Comparison of ENCODE assay signal across 8 mouse cellular contexts in the genomic region with DNA sequence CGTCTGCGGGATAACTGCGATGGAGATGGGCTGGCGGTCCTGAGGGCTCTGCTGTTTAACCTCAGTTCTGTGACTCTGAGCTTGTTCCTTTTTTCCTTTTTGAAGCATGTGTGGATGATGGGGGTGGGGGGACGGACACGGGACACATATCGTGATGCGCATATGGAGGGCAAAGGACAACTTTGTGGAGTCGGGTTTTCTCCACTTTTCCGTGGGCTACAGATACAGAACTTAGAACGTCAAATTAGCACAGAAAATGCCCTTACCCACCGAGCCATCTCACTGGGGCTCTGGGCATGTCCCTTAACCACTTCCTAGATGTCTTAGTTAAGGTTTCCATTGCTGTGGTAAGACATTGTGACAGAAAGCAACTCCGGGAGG. TPM values are rescaled to one million over a fixed set of nuclear protein-coding genes. Genes with fewer than 3 reads are reported as not detected.
DNase-seq lines count a peak whose midpoint lies in the region; ATAC-seq lines count a peak whose summit lies in the region.

No protein-coding gene starts in this region.

- peak overlapping the region; percentile 92 for H3K27ac ChIP-seq in kidney, embryonic 15.5 days
- H3K27ac ChIP-seq in intestine, embryonic 15.5 days, result peak overlapping the region; percentile 84

- no peak for DNase-seq in kidney, postnatal 10 days
- DNase-seq in c-Kit-positive CD71-positive TER-119-negative erythroid progenitor cells, embryonic 14.5 days (ENCODE audit: low read depth), result peak; percentile 10
- DNase-seq in natural killer cell, adult 2 months (ENCODE audit: low spot score in 2 of 2), result peak; percentile 15 to 24
- no peak for DNase-seq in right cerebral cortex, postnatal 10 days (ENCODE audit: low spot score in 2 of 2)
- DNase-seq in frontal cortex, postnatal 25 days (ENCODE audit: low spot score in 2 of 2), result no peak
- DNase-seq in kidney, adult 9 months, result no peak

- peak overlapping the region; percentile 78 for H3K9ac ChIP-seq in kidney, embryonic 15.5 days
- H3K9ac ChIP-seq in intestine, embryonic 15.5 days, result peak overlapping the region; percentile 75

- peaks cover 20% of the 10 kb centered on the region for H3K4me1 ChIP-seq in kidney, embryonic 15.5 days
- H3K4me1 ChIP-seq in intestine, embryonic 15.5 days (replicated peaks), result 0 out of 2 replicates have a peak, but pooled peaks cover 3% of the 10 kb centered on the region

- ATAC-seq in kidney, embryonic 15.5 days (replicated peaks; ENCODE audit: low FRiP score), result no peak
- no peak for ATAC-seq in intestine, embryonic 15.5 days

- H3K4me2 ChIP-seq in kidney, embryonic 15.5 days, result peak overlapping the region; percentile 75
- H3K4me2 ChIP-seq in intestine, embryonic 15.5 days (replicated peaks), result peak overlapping the region; percentile 78

- H3K36me3 ChIP-seq in kidney, embryonic 15.5 days, result peaks cover 8% of the 10 kb centered on the region; the same call in 1 of the 2 replicates
- no peaks in the 10 kb centered on the region for H3K36me3 ChIP-seq in intestine, embryonic 15.5 days

- peak overlapping the region; percentile 89 for H3K4me3 ChIP-seq in kidney, embryonic 15.5 days (replicated peaks)
- H3K4me3 ChIP-seq in intestine, embryonic 15.5 days (replicated peaks), result peak overlapping the region; percentile 91

- no peaks in the 10 kb centered on the region for H3K9me3 ChIP-seq in kidney, embryonic 15.5 days (replicated peaks)
- H3K9me3 ChIP-seq in intestine, embryonic 15.5 days, result no peaks in the 10 kb centered on the region

- WGBS in kidney, embryonic 15.5 days, result 1% methylated on average over 13 of the region's 13 CpGs
- 2% methylated on average over 13 of the region's 13 CpGs for WGBS in intestine, embryonic 15.5 days

- no peaks in the 10 kb centered on the region for H3K27me3 ChIP-seq in kidney, embryonic 15.5 days
- H3K27me3 ChIP-seq in intestine, embryonic 15.5 days (replicated peaks), result no peaks in the 10 kb centered on the region

RNA-seq across cellular contexts. Expression of a gene that starts 0.6 kb away (rescaled TPM):
- 26.2 and 26.6 TPM in 2 replicates for polyA plus RNA-seq in kidney, embryonic 15.5 days (2015; fragmentation: Nextera tagmentation; extraction: Ambion mirVana)
- 20.0 and 21.3 TPM in 2 replicates for polyA plus RNA-seq in intestine, embryonic 15.5 days (2015; fragmentation: Nextera tagmentation; extraction: Ambion mirVana)

RNA-seq across cellular contexts. Expression of a gene that starts 8.6 kb away (rescaled TPM):
- 0.58 and 1.2 TPM in 2 replicates for polyA plus RNA-seq in kidney, embryonic 15.5 days (2015; fragmentation: Nextera tagmentation; extraction: Ambion mirVana)
- polyA plus RNA-seq in intestine, embryonic 15.5 days (2015; fragmentation: Nextera tagmentation; extraction: Ambion mirVana), result 0.64 and 0.70 TPM in 2 replicates

RNA-seq across cellular contexts. Expression of a gene that starts 48.7 kb away (rescaled TPM):
- 0.67 and 1.5 TPM in 2 replicates for polyA plus RNA-seq in kidney, embryonic 15.5 days (2015; fragmentation: Nextera tagmentation; extraction: Ambion mirVana)
- polyA plus RNA-seq in intestine, embryonic 15.5 days (2015; fragmentation: Nextera tagmentation; extraction: Ambion mirVana), result 0.36 and 0.77 TPM in 2 replicates

Comparison
In these comparisons a context has a peak if more than half of its experiments do, and no peak if none do; other contexts are left out.
1. DNase-seq: peak in c-Kit-positive CD71-positive TER-119-negative erythroid progenitor cells, embryonic 14.5 days (single experiment) and natural killer cell, adult 2 months (2 of 2); none in kidney, postnatal 10 days (single experiment), right cerebral cortex, postnatal 10 days (0 of 2), frontal cortex, postnatal 25 days (0 of 2) and kidney, adult 9 months (single experiment).